Mouse (Mus musculus) small intestine, adult 2 months (tissue): ENCODE measurements at regions not wholly inside any gene's neighbourhood (a gene's known extent, or its start where the extent isn't known, plus 50 kb on each side); places are given as distances from the start of the nearest gene placed in this dataset.

ENCODE experiments used
- CTCF ChIP-seq: fragments of 200-500 bp; IDR thresholded peaks from 2 replicates; pipeline ENCODE4 v1.5.1; 2012; ENCODE audit warnings: low read depth, mild to moderate bottlenecking, control low read depth, inconsistent platforms, low read length, moderate library complexity, mixed read lengths; ENCODE audit not compliant: insufficient replicate concordance, insufficient read length; ENCODE audit errors: extremely low read depth
- POLR2A ChIP-seq: fragments of 200-500 bp; IDR thresholded peaks from 2 replicates; pipeline ENCODE4 v1.6.1; 2012; ENCODE audit warnings: low read depth, mild to moderate bottlenecking, control low read depth, inconsistent platforms, low read length, moderate library complexity

DNA sequence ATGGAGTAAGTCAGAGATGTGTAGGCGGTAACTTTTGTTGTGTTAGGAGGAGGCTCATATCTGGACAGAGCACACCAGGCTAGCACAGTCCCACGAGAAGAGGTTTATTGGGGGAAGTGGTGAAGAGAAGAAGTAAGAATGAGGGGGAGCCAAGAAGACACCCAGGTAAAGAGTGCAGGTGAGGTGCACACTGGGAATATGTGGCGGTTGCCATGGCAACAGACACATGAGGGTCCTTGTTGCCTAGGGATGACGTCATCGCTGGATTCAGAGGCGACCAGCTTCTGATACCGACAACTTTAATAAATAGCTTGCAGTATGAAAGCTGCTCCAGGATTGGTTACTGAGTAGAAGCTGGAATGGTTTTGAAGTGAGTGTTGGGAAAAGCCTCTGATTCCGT lies 110.5 kb upstream of the Wdfy3 start:
- TF ChIP-seq POLR2A (no peak), CTCF (no peak)
